Mouse (Mus musculus) right cerebral cortex, postnatal 10 days (tissue): ENCODE results near the gene Gadl1.

ENCODE experiments used
- DNase-seq, 2 experiments: peaks; one replicate each; pipeline ENCODE4 v3.0.0; 2021; ENCODE audit warnings: low spot score in 2 of 2

Gadl1 gene

DNA sequence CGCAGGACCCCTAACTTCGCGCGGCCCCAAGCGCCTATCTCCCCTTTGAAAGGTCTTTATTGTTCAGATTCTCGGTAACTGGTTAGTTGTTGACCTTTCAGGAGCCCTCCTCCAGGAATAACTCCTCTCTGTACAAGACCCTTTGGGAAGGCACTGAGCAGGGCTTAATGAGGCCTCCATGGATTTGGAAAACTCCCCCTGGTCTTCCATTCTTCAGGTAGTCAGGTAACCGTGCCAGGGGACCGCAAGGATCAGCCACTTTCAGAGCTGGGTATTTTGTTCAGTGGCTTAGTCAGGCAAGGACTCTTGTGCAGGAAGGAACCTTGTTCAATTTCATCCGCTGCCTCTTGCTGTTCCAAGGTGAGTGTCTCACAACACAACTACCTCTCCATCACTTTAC lies at the start of gene Gadl1:
TSS of gene Gadl1 (plus strand) at position 301 of the 400 bp plus-strand sequence.
- DNase-seq, result no peak

GRCm38 (mm10) chr9:115862802-115863201 lies 46.5 kb upstream of the Gadl1 start:
- DNase-seq, result no peak

DNA sequence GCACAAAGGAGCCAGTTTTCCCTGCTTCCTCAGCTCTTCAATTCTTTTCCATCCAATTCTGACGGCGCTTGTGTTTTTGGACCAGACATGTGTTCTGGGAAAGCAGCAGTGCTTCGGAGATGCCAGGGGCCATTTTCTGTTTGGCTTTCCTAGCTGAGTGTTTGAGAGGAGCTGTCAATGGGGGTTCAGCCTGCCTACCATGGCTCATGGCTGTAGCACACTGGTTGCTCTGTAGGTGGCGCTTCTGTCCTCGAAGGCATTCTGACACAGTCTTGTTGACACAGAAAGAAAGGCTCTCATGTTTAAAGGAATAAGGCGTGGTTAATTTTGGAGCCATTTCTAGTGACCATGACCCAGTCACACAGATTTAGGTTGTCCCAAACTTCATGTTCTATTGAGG lies 45.9 kb upstream of the Gadl1 start:
- DNase-seq, result no peak

DNA sequence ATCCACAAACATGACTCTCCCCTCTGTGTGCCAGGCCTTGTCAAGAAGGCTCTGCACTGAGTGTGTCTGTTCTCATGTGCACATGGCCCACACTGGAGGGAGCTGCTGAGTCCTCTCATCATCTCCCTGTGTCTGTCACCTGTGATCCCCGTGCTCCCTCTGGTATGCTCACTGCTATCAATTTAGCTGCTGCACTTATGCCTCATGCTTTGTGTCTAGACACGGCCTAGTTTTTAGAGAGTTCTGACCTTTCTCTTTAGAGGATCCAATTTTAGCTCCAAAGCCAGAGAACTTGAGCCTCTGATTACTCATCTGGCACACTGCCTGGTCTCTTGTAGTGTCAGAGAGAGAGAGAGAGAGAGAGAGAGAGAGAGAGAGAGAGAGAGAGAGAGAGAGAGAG lies 42.0 kb upstream of the Gadl1 start:
- peak in 1 of 2 experiments; percentile 29 for DNase-seq

GRCm38 (mm10) chr9:115870168-115870567 lies 39.1 kb upstream of the Gadl1 start:
- DNase-seq, result peak in 1 of 2 experiments; percentile 33

DNA sequence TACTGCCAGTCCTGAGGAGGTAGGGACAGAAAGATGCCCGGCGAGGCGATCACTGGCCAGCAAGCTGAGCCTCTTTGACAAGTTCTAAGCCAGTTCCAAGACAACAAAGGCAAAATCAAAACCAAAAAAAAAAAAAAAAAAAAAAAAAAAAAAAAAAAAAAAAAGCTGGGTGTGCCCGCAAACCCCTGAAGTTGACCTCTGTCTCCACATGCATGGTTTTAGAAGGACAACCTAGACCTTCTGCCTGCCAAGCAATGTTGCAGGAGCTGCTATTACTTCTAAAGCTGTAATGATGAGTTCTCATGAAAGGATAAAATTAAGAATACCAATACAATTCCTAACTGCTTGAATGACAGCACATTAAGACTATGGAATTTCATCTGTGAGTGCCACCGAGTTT lies 38.6 kb upstream of the Gadl1 start:
- no peak for DNase-seq

- no peak for DNase-seq
Observed at GRCm38 (mm10) chr9:115880500-115880899, 28.8 kb upstream of the Gadl1 start.

GRCm38 (mm10) chr9:115881137-115881536 lies 28.1 kb upstream of the Gadl1 start:
- peak in 1 of 2 experiments; percentile 38 for DNase-seq

- no peak for DNase-seq
Observed at GRCm38 (mm10) chr9:115882627-115883200, 26.5 kb upstream of the Gadl1 start.

DNA sequence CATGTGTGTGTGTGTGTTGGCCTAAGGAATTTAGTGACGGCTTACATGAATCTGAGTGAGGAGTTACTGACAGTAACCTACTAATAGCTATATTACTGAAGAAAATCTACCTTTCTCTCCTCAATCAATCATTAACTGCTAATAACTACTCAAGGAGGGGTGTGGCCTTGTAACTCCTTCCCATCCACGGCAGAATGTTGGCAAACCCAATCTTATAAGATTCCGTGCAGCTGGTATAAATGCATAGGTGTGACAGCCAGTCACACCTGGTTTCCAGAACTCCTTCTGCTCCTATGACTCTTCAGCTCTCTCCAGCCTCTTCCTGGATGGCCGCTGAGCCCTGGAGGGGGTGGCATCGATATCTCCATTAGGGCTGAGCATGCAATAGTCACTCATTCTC lies 25.8 kb upstream of the Gadl1 start:
- DNase-seq, result no peak

GRCm38 (mm10) chr9:115887571-115887970 lies 21.7 kb upstream of the Gadl1 start:
- DNase-seq, result no peak

DNA sequence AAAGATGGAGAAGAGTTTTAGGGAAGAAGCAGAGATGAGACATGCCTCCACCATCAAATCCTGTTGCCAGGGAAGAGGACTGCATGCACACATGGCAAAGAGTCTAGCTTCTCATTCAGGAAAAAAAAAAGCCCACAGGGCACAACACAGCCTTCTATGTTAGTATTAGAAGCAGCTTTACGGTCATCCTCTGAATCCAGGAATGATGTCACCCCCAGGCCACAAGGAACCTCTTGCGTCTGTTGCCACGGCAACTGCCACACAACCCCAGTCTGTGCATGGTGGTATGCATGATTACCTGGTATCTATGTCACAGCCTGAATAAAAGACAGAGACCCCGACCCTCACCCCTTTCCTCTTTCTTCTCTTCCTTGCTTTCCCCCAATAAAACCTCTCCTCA lies 16.1 kb upstream of the Gadl1 start:
- no peak for DNase-seq

- DNase-seq, result no peak
Observed at GRCm38 (mm10) chr9:115893947-115894346, 15.3 kb upstream of the Gadl1 start.

GRCm38 (mm10) chr9:115908325-115908724 lies 930 bp upstream of the Gadl1 start:
- DNase-seq, result no peak

DNA sequence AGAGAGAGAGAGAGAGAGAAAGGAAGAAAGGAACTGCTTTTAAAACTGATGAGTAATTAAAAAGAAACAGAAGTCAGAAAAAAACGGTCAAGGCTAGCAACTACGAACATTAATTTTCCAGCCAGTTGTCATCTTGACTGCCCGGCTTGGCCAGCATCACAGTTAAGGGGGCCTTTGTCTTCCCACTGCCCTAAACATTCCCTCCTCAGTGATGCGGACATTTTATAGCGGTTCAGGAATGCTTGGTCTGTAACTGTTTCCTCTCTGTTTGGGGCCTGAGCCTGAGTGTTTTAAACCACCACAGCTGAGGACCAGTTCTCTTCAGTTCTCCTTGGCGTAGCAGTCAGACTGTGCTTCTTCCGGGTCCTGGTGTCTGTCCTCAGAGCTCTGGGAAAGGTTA lies 4.8 kb downstream of the Gadl1 start:
- DNase-seq, result no peak

DNA sequence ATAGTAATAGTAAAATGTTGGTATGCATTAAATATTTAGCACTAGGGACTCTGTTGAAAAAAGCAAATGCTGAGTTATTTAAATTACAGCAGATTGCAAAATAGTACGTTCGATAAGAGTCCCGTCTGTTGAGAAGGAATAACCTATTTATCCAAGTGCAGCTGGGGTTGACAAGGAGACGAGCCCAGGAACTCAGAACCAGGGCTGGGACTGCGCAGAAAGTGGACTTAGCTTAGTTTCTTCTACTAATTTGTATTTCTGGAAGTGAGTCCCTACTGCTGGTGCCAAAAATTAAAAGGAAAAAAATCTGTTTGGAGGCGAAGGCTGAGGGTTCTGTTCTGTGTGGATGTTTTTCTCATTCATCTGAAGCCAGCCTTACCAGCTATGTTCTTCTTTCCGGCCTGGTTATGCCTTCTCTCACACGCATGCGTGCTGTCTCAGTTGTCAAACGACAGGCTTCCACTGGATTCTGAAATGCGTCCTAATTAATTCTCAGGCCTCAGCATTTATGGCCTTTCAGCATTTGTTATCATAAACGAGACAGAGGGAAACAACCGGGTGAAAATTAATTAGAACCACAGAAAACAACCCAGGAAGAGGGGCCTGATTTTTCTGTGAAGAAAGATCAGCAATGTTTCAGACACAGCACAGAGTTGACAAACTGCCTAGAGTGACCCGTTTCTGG lies 6.5 kb downstream of the Gadl1 start:
- DNase-seq, result peak; percentile 46 to 50

GRCm38 (mm10) chr9:115919736-115920135 lies 10.5 kb downstream of the Gadl1 start:
- DNase-seq, result no peak

- no peak for DNase-seq
Observed at GRCm38 (mm10) chr9:115922662-115923061, 13.4 kb downstream of the Gadl1 start.

DNA sequence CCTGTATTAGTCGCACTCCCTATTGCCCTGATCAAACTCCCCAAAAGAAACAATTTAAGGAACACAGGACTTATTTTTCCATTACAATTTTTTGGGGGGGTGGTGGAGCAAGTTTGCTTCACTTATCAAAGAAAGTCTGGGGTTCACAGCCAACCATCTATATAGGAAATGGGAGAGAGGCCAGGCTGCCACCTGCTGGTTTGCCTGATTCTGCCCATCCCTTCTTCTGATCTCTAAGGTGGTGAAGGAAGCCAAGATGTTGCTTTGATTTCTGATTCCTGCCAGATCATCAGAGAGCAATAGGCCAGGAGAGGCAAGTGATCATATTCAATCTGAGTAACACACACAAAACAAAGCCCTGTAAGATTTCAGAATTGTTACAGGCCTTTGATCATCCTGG lies 14.8 kb downstream of the Gadl1 start:
- DNase-seq, result peak in 1 of 2 experiments; percentile 16

DNA sequence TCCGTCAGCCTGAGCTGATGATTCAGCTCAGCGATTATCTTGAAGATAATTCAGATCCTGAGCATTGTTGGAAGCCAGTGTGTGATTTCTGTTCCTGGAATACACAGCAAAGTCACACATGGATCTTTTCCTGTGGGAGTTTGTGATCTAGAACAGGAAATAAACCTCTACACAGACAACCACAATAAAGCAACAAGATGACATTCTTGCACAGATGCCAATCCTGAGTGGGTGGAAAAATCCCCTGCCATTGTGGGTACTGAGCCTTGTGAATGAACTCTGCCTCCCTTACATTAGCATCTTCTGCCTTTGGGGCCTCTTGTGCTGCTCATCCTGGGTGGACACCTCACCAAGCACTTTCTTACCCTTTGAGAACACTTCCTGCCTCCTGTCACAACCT lies 22.5 kb downstream of the Gadl1 start:
- DNase-seq, result no peak

GRCm38 (mm10) chr9:115932741-115933140 lies 23.5 kb downstream of the Gadl1 start:
- no peak for DNase-seq

DNA sequence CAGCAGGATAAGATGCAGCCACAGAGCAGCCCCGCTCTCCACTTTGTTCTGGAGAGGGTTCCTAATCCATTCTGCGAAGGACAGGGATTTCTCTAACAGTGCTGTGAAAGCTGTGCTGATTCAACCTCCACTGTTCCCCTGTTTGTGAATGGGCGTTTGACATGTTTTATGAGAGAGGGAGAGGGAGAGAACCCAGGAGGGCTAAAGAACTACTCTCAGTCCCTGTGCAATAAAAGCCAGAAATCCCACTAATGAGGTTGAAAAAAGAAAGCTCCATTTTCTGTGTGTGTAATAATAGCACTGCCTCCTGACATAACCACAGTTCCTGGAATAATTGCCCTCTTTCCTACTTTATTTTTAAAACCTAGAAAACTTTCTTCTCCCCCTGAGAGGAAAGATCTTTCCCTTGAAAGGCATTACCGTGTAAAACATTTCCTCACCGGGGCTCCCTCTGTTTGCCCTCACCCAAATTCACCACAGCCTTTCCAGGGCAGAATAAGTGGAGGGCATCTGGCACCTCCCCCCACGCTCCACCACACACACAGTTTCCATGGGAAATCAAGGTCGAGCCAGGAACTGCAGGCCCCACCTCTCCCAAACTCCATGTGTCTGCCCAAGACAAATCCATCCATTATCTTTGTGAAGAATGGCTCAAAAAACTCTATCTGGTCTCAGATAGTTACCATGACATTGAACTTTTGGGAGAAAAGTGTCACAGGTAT lies 24.1 kb downstream of the Gadl1 start:
- DNase-seq, result no peak

GRCm38 (mm10) chr9:115934288-115934687 lies 25.0 kb downstream of the Gadl1 start:
- no peak for DNase-seq
